Mouse (Mus musculus) thymus, postnatal 14 days (tissue): ENCODE measurements around the gene Znrd1as.

Experiments used
- DNase-seq: peaks from one replicate; pipeline ENCODE4 v3.0.0; 2021

Znrd1as gene

GRCm38 (mm10) chr17:36957999-36958743, at the start of gene Znrd1as, which contains the start of gene Znrd1:
Gene Znrd1as, plus strand, starts transcription at chr17:36958592.
Gene Znrd1, minus strand, starts transcription at chr17:36958559.
- DNase-seq, result peak; percentile 91

- no peak for DNase-seq
Measured at GRCm38 (mm10) chr17:36909802-36910201, 48.6 kb upstream of the Znrd1as start.

DNA sequence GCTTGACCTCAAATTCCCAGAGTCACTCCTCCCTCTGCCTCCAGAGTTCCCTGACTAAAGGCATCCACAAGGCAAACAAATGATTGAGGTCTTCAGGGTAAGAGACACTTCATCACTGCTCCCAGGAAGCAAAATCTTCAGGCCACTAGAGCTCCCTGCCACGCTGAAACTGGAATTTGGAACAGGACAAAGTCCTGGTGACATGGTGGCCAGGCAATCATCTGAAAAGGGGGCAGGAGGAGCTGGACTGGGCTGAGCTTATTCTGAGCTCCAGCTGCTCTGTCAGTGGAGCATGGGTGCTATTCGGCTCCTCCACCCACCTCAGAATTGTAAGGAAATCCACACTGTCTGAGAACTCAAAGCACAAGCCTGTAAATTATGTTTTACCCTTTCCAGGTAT, 46.4 kb upstream of the Znrd1as start:
- no peak for DNase-seq

GRCm38 (mm10) chr17:36914108-36914507, 44.3 kb upstream of the Znrd1as start:
- DNase-seq, result peak; percentile 82

- peak; percentile 79 for DNase-seq
Measured at GRCm38 (mm10) chr17:36915076-36915475, 43.3 kb upstream of the Znrd1as start.

- no peak for DNase-seq
Measured at GRCm38 (mm10) chr17:36920239-36920638, 38.2 kb upstream of the Znrd1as start.

DNA sequence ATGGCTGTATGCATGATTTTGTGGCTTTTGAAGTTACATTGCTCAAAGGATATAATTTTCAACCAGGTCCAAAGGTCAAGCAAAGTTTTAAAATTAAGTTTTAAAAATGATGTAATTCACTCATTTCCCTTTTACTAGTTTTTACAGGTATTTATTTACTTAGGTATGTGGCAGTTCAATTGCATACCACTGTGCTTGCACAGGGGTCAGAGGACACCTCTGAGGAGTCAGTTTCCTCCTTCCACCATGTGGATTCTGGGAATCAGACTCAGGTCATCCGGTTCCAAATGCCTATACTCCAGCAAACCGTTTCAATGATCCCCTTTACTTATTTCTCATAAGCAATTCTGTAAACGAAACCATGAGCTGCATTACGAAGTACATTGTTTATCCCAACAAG, 35.7 kb upstream of the Znrd1as start:
- DNase-seq, result no peak

DNA sequence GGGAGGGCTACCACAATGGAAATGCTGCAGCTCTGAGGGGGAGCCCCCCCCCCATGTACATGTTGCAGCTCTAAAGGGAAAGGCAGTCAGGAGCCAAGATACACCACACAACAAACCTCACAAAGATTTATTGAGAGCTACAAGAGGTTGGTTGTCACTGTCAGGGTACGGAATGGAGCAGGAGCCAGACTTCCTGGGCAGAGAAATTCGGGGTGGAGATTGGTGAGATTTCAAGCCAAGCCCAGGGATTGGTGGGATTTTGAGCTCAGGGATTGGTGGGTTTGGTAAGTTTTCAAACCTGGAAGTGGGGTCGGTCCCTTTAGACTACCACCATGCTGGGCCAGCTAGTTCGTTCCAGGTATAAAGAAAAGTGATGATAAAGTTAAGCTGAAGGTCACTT, 34.9 kb upstream of the Znrd1as start:
- DNase-seq, result no peak

- no peak for DNase-seq
Measured at GRCm38 (mm10) chr17:36927496-36928120, 30.8 kb upstream of the Znrd1as start.

- no peak for DNase-seq
Measured at GRCm38 (mm10) chr17:36929236-36929932, 29.0 kb upstream of the Znrd1as start.

GRCm38 (mm10) chr17:36930233-36930632, 28.2 kb upstream of the Znrd1as start:
- DNase-seq, result no peak

- DNase-seq, result no peak
Measured at GRCm38 (mm10) chr17:36931130-36931529, 27.3 kb upstream of the Znrd1as start.

- DNase-seq, result no peak
Measured at GRCm38 (mm10) chr17:36931806-36932205, 26.6 kb upstream of the Znrd1as start.

DNA sequence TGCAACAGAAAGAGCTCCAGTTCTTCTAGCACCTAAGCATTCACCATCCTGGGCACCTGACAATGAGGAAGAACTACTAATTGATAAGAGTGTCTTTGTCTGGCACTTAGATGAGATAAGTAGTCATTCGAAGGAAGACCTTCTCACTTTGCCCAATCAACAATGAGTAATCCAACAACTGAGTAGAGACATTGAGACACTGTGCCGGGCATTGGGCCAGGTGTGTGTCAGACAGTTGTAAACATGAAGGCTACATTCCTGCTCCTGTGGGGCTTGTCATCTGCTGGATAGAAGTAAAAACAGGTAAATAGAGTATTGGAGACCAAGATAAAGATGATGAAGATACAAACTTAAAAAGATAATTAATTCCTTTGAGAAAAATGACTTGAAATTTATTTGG, 20.3 kb upstream of the Znrd1as start:
- DNase-seq, result no peak

- DNase-seq, result peak; percentile 56
Measured at GRCm38 (mm10) chr17:36942391-36942790, 16.0 kb upstream of the Znrd1as start.

DNA sequence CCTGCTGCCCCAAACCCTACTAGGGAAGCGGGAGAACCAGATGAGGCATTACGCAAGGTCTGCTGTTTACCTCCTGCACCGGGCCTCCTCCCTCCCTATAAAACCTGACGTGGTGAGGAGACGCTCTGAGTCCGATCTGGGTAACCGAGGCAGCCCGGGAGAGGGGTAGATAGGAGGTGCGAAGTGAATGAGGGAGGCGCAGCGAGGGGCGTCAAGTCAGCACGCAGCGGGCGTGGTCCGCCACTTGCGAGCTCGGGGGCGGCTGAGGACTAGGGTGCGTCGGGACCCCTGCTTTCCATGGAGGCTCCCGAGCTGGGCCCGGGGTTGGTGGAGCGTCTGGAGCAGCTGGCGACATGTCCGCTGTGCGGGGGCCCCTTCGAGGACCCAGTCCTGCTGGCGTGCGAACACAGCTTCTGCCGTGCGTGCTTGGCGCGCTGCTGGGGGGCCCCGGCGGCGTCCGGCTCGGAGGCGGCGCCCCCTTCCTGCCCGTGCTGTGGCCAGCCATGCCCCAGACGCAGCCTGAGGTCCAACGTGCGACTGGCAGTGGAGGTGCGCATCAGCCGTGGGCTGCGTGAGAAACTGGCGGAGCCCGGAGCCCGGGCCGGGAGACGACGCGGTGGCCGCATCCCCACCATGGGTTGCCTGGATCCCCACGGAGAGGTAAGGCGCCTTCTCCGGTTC, 15.5 kb upstream of the Znrd1as start, which contains the start of gene Rnf39:
Gene Rnf39, plus strand, starts transcription at position 128 of the 681 bp plus-strand sequence.
- peak; percentile 46 for DNase-seq

DNA sequence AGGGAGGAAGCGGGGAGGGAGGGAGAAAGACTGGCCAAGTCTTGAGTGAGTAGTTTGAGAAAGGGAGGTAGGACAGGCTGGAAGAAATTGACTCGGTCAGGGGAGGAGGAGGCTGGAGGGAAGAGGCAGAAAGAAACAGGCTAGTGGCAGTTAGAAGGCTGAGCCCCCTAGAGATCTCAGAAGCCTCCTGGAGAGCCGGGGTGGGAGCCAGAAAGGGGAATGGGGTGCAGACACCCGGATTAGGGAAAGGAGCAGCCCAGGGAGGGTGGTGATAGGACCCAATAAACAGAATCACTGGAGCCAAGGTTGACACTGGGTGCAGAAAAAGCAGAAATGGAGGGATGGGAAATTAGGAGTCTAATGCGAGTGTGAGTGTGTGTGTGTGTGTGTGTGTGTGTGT, 14.7 kb upstream of the Znrd1as start:
- no peak for DNase-seq

GRCm38 (mm10) chr17:36944121-36944775, 14.1 kb upstream of the Znrd1as start:
- DNase-seq, result peak; percentile 77

DNA sequence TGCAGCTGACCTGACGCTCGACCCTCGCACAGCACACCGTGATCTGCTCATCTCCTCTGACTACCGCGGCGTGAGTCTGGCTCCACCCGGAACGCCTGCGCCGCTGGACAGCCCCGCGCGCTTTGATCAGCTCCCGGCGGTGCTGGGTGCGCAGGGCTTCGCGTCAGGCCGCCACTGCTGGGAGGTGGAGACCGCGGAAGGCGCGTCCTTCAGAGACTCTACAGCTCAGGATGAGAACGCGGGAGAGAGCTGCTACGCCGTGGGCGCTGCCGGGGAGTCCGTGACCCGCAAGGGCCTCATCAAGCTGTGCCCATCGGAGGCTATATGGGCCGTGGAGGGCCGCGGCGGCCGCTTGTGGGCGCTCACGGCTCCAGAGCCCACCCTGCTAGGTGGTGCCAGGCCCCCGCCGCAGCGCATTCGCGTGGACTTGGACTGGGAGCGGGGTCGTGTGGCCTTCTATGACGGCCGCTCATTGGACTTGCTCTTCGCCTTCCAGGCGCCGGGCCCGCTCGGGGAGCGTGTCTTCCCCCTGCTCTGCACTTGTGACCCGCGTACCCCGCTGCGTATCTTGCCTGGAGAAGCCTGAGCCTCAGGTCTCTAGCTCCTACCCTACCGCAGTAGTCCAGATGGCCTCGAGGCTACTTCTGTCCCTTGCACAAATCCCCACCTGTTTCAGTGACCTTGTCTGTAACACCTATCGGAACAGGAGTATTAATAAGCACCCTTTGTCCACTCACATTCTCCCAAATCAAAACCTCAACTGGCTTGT, 11.2 kb upstream of the Znrd1as start:
- DNase-seq, result peak; percentile 47

DNA sequence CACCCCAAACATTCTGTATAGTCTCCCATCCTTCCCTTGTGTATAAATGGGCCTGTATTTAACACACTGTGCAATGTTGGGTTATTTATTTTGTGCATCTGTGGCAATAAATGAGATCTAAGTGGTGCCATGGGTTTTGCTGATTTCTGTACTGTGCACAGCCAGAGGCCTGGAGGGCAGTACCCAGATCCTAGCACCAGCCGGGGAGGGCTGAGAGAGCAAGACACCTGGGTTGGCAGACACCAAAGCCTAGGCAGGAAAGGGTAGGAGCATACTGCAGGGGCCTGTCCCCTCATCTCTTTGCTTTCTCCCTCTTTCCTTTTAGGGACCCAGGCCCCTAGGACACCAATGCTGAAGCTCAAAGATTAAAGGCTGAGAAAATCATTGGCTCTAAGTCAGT, 10.1 kb upstream of the Znrd1as start:
- DNase-seq, result no peak

- DNase-seq, result no peak
Measured at GRCm38 (mm10) chr17:36949265-36949664, 9.1 kb upstream of the Znrd1as start.
